Mouse (Mus musculus) CH12.LX (cell line): ENCODE measurements at regions not wholly inside any gene's neighbourhood (a gene's known extent, or its start where the extent isn't known, plus 50 kb on each side); places are given as distances from the start of the nearest gene placed in this dataset.

ENCODE experiments used
- CTCF ChIP-seq, 2 experiments: IDR thresholded peaks in 1 of 2; conservative IDR thresholded peaks in 1 of 2; 2 replicates each; pipeline ENCODE4 v1.5.1; 2011 to 2012; ENCODE audit warnings: low read depth in 2 of 2, low read length in 2 of 2, improper control_type of control experiment in 1 of 2, inconsistent platforms in 1 of 2, mild to moderate bottlenecking in 1 of 2, moderate library complexity in 1 of 2
- MAX ChIP-seq: IDR thresholded peaks from 2 replicates; pipeline ENCODE4 v1.6.1; 2011; ENCODE audit warnings: low read length, improper control_type of control experiment
- MEF2A ChIP-seq: IDR thresholded peaks from 2 replicates; pipeline ENCODE4 v1.6.1; 2014; ENCODE audit warnings: low read depth, mild to moderate bottlenecking, inconsistent platforms, low read length, improper control_type of control experiment, borderline replicate concordance
- MXI1 ChIP-seq: IDR thresholded peaks from 2 replicates; pipeline ENCODE4 v1.6.1; 2011; ENCODE audit warnings: mild to moderate bottlenecking, low read depth, low read length, improper control_type of control experiment
- NELFE ChIP-seq: IDR thresholded peaks from 2 replicates; pipeline ENCODE4 v1.6.1; 2011; ENCODE audit warnings: low read depth, low read length, improper control_type of control experiment
- PAX5 ChIP-seq: IDR thresholded peaks from 2 replicates; pipeline ENCODE4 v1.6.1; 2012; ENCODE audit warnings: low read length, inconsistent platforms, mixed read lengths
- POLR2A ChIP-seq: IDR thresholded peaks from 2 replicates; pipeline ENCODE4 v1.6.1; 2011; ENCODE audit warnings: low read depth, mild to moderate bottlenecking, improper control_type of control experiment, low read length
- RCOR1 ChIP-seq: conservative IDR thresholded peaks from 2 replicates; pipeline ENCODE4 v1.6.1; 2012; ENCODE audit warnings: low read depth, mild to moderate bottlenecking, inconsistent platforms, low read length, improper control_type of control experiment
- SMC3 ChIP-seq: IDR thresholded peaks from 2 replicates; pipeline ENCODE4 v1.6.1; 2011; ENCODE audit warnings: low read depth, low read length, improper control_type of control experiment
- TCF12 ChIP-seq: IDR thresholded peaks from 2 replicates; pipeline ENCODE4 v1.6.1; 2014; ENCODE audit warnings: low read depth, mild to moderate bottlenecking, inconsistent platforms, low read length, improper control_type of control experiment
- USF1 ChIP-seq: IDR thresholded peaks from 2 replicates; pipeline ENCODE4 v1.6.1; 2014; ENCODE audit warnings: low read depth, mild to moderate bottlenecking, inconsistent platforms, low read length, improper control_type of control experiment
- USF2 ChIP-seq: conservative IDR thresholded peaks from 2 replicates; pipeline ENCODE4 v1.6.1; 2011; ENCODE audit warnings: low read depth, low read length, improper control_type of control experiment

GRCm38 (mm10) chr7:37192536-37192935 lies 494.6 kb downstream of the Tshz3 start:
- TF ChIP-seq CTCF (conservative IDR thresholded peaks at IDR 0.05 in 1 of 2, IDR thresholded peaks at IDR 0.05 in 1 of 2; ENCODE audit: low read depth in 2 of 2, low read length in 2 of 2) (no peak), SMC3 (no peak), POLR2A (no peak), TCF12 (no peak), RCOR1 (no peak), MAX (no peak), USF2 (no peak), PAX5 (no peak), MXI1 (no peak), MEF2A (no peak), NELFE (no peak), USF1 (no peak)
